Mouse (Mus musculus) lung, postnatal 36 days (tissue): Measurements from ENCODE around the gene Aqp9.
"Not testable (repeated sequence)": the region's sequence is repeated elsewhere in the genome, so short reads cannot be mapped to it uniquely, and the experiment has no call there.

Experiments
- DNase-seq: peaks from one replicate; pipeline ENCODE4 v3.0.0; 2022; ENCODE audit warnings: mixed read lengths

Aqp9 gene

DNA sequence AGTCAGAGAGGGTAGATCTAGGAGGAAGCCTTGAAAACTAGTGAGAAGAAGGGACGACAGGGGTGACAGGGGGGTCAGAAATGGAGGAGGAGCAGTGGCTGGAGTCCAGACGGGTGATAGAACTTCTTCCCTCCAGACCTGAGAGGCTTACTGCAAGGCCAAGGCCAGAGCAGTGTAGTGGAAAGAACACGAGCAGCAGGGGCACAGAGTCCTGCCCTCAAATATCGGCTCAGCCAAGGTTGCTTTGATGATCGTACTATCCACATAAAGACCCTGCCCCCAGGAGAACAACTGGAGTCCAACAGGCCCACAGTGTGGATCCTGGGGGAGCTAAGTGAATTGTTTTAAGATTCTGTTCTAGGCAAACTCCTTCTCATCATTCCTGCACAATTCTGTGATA is 33.4 kb downstream of the Aqp9 start:
- DNase-seq: no peak

DNA sequence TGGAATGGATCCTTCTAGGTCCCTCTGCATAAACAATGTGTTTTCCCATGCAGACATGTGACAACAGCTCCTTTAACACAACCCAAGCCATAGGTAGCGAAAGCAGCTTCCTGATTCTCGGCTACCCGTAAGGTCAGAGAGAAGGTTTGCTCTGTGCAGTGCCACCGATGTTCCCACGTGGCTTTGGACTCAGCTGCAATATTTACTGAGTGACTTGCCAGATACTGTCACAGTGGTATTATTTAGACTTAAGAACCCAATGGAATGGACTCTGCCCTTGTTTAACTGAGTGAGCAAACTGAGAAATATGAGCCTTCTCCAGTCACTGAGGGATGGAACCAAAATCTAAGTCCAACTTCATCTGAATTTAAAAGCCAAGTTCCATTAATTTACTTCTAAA is 35.3 kb downstream of the Aqp9 start:
- DNase-seq: no peak

DNA sequence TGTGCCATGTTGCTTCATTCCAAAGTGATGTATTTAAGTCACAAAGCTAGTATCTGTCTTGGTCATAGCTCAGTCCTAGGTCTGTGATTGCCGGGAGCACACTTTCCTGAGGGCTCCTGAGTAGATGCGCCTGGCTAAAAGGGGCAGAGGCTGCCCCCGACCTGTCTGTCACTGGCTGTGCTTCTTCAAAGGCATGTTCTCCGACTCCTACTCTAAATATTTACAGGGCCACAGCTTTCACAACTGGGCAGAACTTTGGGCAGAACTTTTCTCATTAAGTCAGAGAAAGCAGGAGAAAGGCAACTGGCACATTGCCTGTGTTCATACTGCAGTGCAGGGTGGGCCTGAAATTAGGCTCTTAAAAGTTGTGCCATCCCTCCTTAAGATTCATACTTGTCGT is 36.7 kb downstream of the Aqp9 start:
- no peak for DNase-seq

DNA sequence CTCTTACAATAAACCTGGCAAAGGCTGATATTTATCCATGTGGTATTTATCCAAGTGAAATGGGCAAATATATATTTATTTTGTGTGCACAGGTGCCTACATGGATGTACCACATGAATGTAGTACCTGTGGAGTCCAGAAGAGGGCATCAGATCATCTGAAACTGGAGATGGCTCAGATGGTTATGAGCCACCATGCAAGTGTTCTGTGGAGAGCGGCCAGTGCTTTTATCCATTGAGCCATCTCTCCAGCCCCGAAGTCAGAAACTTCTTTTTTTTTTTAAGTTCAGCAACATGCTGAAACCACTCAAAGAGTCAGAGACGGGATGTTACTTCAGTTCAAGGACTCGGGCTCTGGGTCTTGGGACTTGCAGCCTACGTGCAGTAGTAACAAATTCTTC is 39.6 kb downstream of the Aqp9 start:
- DNase-seq: peak; percentile 82

DNA sequence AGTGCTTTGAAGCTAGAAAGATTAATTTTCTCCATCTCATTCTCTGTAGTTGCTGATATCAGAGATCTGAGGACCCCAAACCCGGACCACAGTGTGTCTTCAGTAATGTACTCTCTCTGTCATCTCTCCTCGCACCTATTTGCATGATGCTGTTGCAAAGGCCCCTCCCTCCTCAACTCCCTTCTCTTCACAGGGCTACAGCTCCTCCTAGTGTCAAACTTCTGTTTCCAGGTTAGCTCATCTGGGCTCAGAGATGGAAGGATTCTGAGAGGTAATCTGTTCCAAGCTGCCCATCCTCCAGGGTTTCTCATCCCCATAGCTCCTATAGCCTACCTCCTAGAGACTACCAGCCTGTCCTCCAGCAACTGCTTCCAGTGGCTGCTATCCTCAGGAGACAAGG is 42.3 kb downstream of the Aqp9 start:
- DNase-seq: peak; percentile 49

DNA sequence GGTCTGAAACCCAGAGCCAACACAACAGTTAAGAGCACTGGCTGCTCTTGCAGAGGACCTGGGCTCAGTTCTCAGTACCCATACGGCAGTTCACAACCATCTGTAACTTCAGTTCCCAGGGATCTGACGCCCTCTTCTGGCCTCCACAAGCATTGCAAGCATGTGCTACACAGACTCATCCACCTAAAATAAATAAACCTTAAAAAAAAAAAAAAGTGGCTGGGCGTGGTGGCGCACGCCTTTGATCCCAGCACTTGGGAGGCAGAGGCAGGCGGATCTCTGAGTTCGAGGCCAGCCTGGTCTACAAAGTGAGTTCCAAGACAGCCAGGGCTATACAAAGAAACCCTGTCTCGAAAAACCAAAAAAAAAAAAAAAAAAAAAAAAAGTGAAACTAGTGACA is 45.4 kb downstream of the Aqp9 start:
- not testable (repeated sequence) for DNase-seq

DNA sequence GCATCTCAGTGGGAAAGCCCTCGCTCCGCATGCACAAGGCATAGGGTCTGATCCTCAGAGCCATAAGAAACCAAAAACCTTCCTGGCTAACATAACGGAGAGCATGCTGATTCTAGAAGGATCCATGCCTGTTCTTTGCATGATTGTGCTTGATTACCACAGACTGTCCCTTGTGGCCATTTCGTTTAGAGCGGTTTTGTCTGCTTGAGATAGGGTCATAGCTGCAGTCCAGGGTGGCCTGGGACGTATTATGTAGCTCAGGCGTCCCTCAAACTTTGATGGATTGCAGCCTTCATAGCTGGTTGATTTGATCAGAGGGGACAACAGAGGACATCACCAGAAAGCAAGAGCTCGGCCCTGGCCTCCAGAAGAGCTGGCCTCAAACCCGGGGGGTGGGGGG is 47.6 kb downstream of the Aqp9 start:
- no peak for DNase-seq

DNA sequence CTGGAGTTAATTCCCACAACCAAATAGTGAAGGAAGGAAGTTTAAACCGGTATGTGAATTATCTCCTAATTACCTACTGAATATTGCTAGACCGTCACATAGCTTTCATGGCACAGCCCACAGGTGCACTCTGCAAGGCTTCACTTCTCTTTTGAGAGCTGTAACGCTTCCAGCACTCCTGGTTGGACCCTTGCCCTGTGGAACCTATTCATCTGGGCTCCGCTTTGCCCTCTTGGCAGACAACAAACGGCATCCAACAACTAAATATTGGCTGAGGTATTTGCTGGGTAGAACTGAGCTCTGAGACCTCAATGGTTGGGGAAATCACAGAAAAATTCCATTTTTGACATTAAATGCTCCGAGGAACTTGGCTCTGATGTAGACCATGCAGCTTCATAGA is 55.3 kb downstream of the Aqp9 start:
- no peak for DNase-seq

DNA sequence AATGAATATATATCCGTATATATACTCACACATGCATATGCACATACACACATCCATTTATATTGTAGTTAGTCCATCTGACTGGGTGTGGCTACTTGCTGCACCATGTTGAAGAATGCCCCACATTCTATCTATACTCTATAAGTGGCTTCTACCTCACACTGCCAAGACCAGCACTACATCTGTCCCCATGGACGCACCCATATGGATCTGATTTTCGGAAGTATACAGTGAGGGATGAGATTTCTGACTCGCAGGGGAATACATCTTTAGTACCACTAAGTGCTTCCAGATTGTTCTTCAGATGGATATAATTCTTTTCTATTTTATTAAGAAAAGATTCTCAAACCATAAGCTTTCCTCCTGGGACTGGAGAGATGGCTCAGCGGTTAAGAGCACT is 65.0 kb downstream of the Aqp9 start:
- DNase-seq: no peak

DNA sequence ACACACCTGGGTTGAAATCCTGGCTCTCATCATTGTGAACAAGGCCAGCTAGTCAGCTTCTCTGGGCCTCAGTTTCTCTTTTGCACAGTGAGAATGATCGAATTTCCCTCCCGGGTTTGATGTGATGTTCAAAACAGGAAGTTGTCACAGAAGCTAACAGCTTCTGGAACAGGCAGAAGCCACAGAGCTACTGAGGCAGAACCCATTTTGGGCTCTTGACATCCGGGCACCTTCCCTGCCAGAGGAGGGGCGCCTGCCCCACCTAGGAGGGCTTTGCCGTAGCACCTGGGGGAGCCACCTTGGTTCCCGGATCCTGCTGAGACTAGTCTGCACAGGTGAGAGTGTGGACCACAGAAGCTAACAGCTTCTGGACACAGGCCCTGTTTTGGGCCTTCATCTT is 74.4 kb downstream of the Aqp9 start:
- DNase-seq: no peak

DNA sequence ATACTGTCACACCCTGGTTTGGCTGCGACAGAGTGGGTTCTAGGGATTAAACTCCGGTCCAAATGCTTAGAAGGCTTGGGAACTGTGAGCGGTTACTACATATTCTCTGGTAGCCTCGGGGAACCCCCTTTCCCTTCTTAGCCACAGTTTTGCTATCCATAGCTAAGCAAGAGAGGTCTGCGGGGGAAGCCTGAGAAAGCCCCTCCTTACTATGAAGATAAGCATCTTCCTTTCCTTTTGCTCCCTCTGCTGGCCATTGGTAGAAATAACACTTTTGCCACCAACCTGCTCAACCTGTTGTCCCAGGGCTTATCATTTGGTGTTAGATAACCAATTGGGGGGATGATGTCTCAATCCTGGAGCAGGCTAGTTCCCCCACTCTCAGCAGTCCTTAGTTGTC is 76.4 kb downstream of the Aqp9 start:
- DNase-seq: peak; percentile 58

DNA sequence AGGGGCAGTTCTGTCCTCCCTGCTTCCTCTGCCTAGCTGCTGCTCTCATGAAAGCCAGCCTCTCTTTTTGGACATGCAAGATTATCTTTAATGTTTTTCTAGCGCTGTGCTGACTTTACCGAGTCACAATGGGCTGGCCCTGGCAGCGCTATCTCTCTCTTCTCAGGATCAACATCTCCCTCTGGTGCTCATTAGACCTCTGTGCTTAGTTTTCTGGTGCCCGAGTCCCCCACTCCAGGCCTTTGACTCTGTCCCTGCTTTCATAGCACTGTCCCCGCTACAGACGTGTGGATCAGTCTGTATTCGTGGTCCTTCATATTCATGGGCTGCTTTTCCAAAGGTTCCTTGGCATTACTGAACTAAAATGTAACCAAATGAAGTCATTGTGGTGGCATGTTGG is 89.3 kb downstream of the Aqp9 start:
- no peak for DNase-seq

DNA sequence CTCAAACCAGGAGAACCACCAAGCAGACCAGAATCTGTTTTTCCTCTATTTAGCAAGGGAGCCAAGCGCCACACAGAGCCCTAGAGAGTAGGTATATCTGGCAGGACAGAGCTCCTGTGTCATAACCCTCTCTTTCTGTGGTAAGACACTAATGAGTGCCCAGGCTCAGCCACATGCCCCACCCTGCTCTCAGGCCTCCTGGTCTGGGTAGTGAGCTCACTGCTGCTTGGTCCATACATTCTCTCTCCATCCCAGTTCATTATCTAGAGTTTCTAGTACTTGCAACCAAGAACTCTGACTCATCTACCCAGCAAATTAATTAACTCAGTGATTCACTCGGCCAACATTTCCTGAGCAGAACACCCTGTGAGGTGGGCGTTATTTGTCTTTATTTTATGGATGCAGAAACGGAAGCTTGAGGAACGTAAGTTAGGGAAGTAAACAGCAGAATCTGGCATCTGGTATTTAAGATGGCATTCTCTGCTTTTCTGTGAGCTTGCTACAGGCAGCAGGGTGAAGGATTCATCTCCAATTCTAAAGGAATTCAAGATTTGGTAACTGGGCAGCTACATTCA is 91.1 kb downstream of the Aqp9 start:
- DNase-seq: no peak

DNA sequence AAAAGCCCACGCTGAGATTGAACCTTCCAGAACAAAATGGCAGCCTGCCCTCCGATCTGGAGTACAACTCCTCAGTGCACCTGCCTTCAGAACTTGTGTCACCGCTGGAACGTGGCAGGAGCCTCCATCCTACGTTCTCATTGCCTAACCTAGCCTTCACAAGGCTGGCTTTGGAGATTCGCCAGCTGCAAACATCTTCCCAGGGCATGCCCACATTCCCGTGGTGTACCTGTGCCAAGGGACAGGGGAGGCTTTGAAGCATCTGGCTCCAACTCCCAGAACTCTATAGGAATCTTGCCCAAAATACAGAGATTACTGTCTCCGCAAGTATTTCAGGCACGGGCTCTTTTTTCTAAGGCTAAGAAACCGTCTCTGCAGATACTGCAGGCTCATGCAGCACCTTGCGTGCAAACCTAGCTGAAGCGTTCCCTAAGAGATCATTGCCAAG is 92.3 kb downstream of the Aqp9 start:
- DNase-seq: peak; percentile 22

DNA sequence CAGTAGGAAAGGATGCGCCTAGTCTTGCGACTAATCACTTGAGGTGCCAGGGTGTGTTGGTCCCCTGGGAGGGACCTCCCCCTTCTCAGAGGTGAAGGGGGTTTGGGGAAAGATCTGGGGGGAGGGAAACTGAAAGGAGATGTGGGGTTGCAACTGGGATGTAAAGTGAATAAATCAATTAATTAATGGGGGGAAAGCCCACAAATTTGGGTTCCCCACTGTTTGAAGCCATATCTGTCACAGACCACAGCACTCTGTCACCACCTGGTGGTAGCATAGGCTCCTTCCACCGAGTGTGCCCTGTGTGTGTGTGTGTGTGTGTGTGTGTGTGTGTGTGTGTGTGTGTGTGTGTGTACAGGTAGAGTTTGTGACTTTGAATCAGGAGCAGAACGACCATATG is 94.7 kb downstream of the Aqp9 start:
- DNase-seq: peak; percentile 62

DNA sequence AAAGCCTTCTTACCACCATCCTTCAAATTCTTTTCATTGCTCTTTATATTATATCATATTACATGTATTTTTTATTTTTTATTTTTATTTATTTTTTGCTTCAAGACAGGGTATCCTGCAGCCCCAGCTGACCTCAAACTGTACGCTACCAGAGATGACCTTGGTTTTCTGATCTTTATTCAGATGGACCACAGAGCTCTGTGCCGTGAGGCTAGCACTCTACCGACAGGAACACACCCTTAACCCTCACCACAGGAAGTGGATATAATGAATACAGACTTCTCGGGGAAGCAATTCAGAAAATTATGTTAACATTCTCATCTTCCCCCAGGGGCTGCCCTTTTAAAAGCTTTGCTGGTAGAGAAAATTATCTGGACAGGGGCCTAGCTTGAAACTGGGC is 95.4 kb downstream of the Aqp9 start:
- no peak for DNase-seq

DNA sequence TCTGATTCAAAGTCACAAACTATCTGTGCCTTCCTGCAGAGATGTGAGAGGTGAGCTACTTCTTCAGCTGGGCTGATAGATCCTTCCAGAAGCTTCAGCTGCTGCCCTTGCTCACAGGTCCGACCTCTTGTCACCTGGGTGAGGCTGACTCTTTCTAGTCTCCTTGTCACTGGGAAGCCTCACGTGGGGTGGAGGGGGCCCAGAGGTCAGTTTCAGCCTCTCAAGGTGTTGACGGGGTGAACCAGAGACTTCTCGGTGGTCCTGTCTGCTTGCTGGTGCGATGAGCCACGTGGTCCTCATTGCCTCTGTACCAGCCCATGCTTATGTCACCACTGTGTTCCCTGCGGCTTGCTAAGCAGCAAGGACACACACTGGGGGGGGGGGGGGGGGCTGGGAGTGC is 96.0 kb downstream of the Aqp9 start:
- no peak for DNase-seq

DNA sequence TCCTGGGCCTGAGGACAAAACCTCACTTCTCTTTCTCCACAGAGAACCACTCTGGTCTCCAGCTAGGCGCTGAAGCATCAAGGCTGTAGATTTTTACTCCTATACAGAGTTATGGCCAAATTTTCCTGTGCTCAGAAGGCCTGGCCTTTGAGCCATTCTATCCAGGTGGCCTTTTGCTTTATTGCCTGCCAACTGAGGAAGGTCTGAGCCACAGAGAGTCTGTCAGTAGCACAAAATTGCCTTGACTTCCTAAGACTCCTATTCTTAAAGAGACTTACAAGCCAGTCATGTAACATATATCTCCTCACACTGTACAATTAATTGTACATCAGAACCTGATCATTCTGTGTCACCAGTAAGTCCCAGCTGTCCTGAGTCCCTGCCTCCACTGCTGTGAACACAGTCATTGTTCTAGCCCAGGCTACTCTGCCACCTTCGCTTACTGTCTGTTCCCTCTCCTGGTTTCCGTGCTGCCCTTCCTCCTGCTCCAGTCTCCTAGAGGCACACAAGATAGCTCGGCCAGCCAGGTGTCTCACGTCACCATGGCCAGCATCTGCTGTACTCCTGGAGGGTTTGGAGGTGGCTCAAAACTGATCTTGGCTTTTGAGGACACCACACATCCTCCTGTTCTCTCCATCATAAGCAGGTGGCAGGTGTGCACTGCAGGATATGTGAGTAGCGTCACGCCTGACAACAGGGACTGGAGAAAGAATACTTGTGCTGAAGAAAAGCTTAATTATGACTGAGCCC is 96.7 kb downstream of the Aqp9 start:
- DNase-seq: no peak

DNA sequence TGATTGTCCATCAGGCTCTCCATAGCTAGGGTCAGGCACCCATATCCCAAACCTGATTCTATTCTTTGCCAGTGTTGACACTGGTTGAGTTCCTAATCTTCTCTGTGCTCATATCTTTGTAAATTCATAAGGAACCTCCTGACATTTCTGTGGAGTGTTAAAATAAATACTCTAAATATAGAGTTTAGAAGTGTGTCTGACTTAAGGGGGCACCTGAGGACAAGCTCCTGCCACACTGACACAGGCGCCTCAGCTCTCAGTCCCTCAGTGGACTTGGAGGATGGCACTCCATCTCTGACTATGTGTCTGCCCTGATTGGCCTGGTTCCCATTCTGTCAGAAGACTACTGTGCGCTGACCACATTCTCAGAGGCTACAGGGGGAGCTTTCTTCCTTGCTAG is 97.9 kb downstream of the Aqp9 start:
- no peak for DNase-seq

DNA sequence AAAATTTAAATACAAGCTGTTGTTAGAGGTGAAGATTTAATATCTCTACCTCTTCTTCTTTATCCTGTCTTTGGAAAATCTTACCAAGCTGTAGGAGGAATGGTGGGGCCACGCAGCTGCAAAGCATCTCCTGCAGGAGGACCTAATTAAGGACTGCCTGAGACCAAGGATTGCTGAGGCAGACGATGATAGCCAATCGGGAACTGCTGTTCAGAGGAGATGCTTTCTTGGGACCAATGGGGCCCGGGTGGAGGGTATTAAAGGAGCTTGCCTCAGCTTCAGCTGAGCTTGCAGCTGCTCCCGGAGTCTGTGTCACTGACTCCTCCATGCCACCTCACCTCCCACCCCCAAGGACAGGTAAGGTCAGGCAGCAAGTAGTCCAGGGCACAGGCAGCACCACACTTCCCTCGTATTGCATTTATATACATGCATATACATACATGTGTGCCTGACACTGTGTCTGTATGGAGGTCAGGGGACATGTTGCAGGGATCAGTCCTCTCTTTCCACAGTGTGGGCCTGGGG is 99.6 kb downstream of the Aqp9 start:
- no peak for DNase-seq

DNA sequence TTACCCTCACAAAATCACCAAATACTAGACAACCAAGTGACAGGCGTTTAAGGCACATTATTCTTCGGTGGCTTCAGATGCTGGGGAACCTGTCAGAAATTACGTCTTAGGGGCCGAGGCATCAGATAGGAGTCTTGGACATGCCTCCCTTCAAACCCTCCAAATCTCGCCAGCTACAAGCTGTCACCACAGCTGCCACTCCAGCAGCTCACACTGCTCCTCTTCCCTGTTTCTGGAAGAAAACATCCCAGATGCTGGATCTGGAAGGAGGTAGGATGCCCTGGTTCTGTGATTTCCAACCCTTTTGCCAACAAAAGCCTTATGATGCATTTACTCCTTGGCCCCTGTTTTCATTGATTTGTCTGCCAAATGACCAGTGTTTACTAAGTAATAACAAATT is 101.3 kb downstream of the Aqp9 start:
- DNase-seq: no peak

DNA sequence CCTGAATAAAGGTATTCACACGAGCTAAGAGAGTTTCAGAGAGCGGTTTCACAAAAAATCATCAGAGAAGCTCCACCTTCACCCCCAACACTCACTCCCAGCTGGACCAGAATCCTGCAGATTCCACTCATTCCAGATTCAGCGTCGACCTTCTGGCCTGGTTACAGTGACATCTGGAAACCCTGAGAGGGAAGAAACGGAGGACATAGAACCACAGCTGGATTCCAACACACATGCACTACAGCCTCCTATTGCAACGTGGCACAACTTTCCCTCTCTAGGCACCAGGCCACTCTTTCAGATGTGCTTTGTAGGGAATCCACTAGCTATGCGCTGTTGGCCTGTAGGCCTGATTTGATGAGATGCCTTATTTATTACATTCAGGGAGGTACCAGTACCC is 102.0 kb downstream of the Aqp9 start:
- peak; percentile 13 for DNase-seq

DNA sequence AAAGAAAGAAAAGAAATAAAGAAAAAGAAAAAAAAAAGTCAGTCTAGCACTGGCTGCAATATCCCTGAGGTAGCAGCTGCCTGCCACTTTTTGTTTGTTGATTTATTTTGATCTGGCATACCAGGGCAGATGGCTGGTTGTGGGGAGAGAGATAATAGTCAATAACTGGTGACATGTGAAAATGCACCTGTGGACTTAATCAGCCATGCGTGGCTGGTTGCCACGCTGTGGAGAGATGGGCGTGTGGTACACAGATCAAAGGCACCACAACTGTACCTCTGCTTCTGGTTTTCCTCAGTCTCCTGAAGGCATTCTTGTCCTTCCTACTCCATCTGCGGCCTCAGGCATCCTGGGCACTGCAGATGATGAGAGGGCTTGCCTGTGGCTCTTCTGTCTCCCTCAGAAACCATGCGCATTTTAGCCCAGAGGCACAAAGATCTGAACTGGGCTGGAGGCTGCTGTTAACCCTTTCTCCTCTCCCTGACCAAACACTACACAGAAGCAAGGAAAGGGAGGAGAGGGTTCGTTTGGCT is 103.1 kb downstream of the Aqp9 start:
- DNase-seq: no peak

DNA sequence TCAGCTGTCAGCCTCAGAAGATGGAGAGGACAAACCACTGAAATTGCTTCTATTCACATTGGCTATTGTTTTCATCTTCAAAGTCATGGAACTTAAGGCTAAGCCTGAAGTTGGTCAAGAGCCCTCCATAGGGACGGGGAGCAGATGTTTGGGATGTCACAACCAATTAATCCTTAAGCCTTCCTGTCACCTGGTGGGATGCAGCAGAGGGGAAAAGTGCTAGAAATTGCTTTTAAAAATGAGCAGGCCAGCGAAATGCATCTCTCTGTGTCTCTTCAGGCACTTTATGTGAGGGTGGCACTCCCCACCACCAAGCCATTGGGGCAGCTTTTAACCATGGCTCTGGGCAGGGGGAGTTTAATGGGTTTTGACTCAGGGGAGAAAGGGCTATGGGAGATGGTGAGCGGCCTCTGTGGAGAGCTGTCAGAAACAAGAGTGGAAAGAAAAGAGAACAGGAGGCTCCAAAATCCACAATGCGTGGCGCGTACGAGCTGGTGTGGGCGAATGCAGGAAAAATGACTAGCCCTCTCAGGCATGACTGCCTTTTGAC is 104.1 kb downstream of the Aqp9 start:
- no peak for DNase-seq
